Mouse (Mus musculus) midbrain, embryonic 13.5 days (tissue): Measurements from ENCODE around the gene Zfp72. TPM values are rescaled to one million over a fixed set of nuclear protein-coding genes. Genes with fewer than 3 reads are reported as not detected.

ENCODE experiments used
- ATAC-seq: fragments of 200-750 bp; cut with Nextera tagmentation; 2 replicates; pipeline ENCODE4 v1.8.0; 2017; ENCODE audit warnings: mild to moderate bottlenecking, moderate TSS enrichment, moderate library complexity
- H3K27ac ChIP-seq: fragments of 300-500 bp; sonication (generic); 2 replicates; pipeline ENCODE4 v1.5.1; 2015; ENCODE audit warnings: inconsistent platforms, mild to moderate bottlenecking, moderate library complexity
- H3K27me3 ChIP-seq: fragments of 300-500 bp; sonication (generic); 2 replicates; pipeline ENCODE4 v1.6.1; 2015; ENCODE audit warnings: mild to moderate bottlenecking, inconsistent platforms
- H3K36me3 ChIP-seq: fragments of 300-500 bp; sonication (generic); 2 replicates; pipeline ENCODE4 v1.6.1; 2015; ENCODE audit warnings: mild to moderate bottlenecking, inconsistent platforms
- H3K4me1 ChIP-seq: fragments of 300-500 bp; sonication (generic); replicated peaks from 2 replicates; pipeline ENCODE4 v1.6.1; 2015; ENCODE audit warnings: inconsistent platforms
- H3K4me2 ChIP-seq: fragments of 300-500 bp; sonication (generic); replicated peaks from 2 replicates; pipeline ENCODE4 v1.6.1; 2015; ENCODE audit warnings: moderate library complexity, mild to moderate bottlenecking, inconsistent platforms
- H3K4me3 ChIP-seq: fragments of 300-500 bp; sonication (generic); replicated peaks from 2 replicates; pipeline ENCODE4 v1.5.1; 2015; ENCODE audit warnings: mild to moderate bottlenecking, inconsistent platforms
- H3K9ac ChIP-seq: fragments of 300-500 bp; sonication (generic); replicated peaks from 2 replicates; pipeline ENCODE4 v1.6.1; 2015; ENCODE audit warnings: mild to moderate bottlenecking, inconsistent platforms
- H3K9me3 ChIP-seq: fragments of 300-500 bp; sonication (generic); 2 replicates; pipeline ENCODE4 v1.6.1; 2016; ENCODE audit warnings: mild to moderate bottlenecking, inconsistent platforms
- WGBS: fragments of 180-500 bp; shearing (Covaris S2); methylation state at CpG from one replicate; pipeline ENCODE4 v1.1.7; 2015; 5-methylcytosine and 5-hydroxymethylcytosine counted together
- polyA plus RNA-seq: library from polyadenylated mRNA; unstranded; fragments of >200 nt; fragmentation: Nextera tagmentation; extraction: Ambion mirVana; gene quantifications from 2 replicates; pipeline ENCODE4 v1.2.1, GENCODE M21; 2015

The Zfp72 gene
- polyA plus RNA-seq: 4.2 and 6.2 TPM in 2 replicates

GRCm38 (mm10) chr13:74390371-74390990, at the start of gene Zfp72:
Gene Zfp72, minus strand, starts transcription at chr13:74390836.
- Histone ChIP-seq H3K36me3 (no peaks in the 10 kb centered on the region), H3K9ac (peak within 1 kb of the TSS; percentile 67), H3K27ac (no peak within 1 kb of the TSS), H3K4me2 (peak within 1 kb of the TSS; percentile 53), H3K4me3 (peak within 1 kb of the TSS; percentile 62), H3K4me1 (peaks cover 8% of the 10 kb centered on the region; the same call in 1 of the 2 replicates), H3K27me3 (no peaks in the 10 kb centered on the region), H3K9me3 (no peaks in the 10 kb centered on the region)
- WGBS: under 1% methylated on average over 14 of the region's 14 CpGs
- peak; percentile 93 for ATAC-seq

DNA sequence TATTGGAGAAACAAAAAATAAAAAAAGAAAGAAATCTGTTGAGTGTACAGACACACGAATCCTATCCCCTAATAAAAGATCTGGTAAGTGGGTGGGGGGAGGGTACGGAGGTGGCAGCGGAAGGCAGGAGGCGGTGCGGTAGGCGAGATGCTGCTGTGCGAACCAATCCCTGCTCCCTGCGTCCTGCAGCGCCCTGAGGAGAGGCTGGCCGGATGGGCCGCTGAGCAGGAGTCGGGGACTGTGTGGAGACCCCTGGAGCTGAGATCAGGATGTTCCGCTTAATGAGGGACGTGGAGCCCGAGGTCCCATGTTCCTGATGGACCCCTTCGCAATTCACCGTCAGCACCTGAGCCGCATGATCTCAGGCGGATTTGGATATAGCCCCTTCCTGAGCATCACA, 49.3 kb upstream of the Zfp72 start:
- H3K9me3 ChIP-seq: peaks cover 44% of the 10 kb centered on the region
- 30% methylated on average over 19 of the region's 19 CpGs for WGBS
- peaks cover 40% of the 10 kb centered on the region for H3K36me3 ChIP-seq
- ATAC-seq: no peak; the same call in 1 of the 2 replicates
- no peak overlapping the region for H3K27ac ChIP-seq
- H3K9ac ChIP-seq: no peak overlapping the region
- H3K4me3 ChIP-seq: no peak overlapping the region
- H3K4me1 ChIP-seq: no peaks in the 10 kb centered on the region
- no peak overlapping the region for H3K4me2 ChIP-seq
- no peaks in the 10 kb centered on the region for H3K27me3 ChIP-seq

GRCm38 (mm10) chr13:74399298-74399839, 8.7 kb upstream of the Zfp72 start, which contains the start of gene Ftl1-ps1:
Gene Ftl1-ps1, plus strand, starts transcription at chr13:74399694.
- no peaks in the 10 kb centered on the region for H3K9me3 ChIP-seq
- WGBS: 10% methylated on average over 11 of the region's 11 CpGs
- H3K9ac ChIP-seq: no peak within 1 kb of the TSS
- H3K27me3 ChIP-seq: no peaks in the 10 kb centered on the region
- H3K4me3 ChIP-seq: no peak within 1 kb of the TSS
- 0 out of 2 replicates have a peak within 1 kb of the TSS, but pooled peaks have one; percentile 17 for H3K4me2 ChIP-seq
- H3K36me3 ChIP-seq: no peaks in the 10 kb centered on the region
- no peak for ATAC-seq
- no peaks in the 10 kb centered on the region for H3K4me1 ChIP-seq
- H3K27ac ChIP-seq: no peak within 1 kb of the TSS

GRCm38 (mm10) chr13:74391156-74391555, 520 bp upstream of the Zfp72 start:
- Histone ChIP-seq H3K4me2 (no peak overlapping the region), H3K4me3 (no peak overlapping the region), H3K27me3 (no peaks in the 10 kb centered on the region), H3K27ac (no peak overlapping the region), H3K36me3 (no peaks in the 10 kb centered on the region), H3K4me1 (peaks cover 8% of the 10 kb centered on the region; the same call in 1 of the 2 replicates), H3K9me3 (no peaks in the 10 kb centered on the region), H3K9ac (no peak overlapping the region)
- WGBS: 77% methylated on average over 2 of the region's 2 CpGs
- ATAC-seq: peak; percentile 35

DNA sequence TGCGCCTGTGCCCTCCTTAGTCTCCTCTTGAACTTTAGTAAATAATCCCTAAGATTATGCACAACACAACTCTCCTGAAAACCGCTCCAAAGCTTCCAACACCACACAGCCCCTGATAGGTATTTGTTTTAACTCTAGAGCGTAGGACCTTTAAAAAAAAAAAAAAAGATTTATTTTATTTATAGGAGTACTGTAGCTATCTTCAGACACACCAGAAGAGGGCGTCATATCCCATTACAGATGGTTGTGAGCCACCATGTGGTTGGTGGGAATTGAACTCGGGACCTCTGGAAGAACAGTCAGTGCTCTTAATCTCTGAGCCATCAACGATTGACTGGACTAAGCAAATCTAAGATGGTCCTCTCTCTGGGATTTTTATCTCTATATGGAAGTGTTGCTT, 906 bp downstream of the Zfp72 start:
- peak overlapping the region; percentile 62 for H3K4me3 ChIP-seq
- peak; percentile 16; the same call in 1 of the 2 replicates for ATAC-seq
- H3K27ac ChIP-seq: no peak overlapping the region
- no peaks in the 10 kb centered on the region for H3K36me3 ChIP-seq
- WGBS: 74% methylated on average over 6 of the region's 6 CpGs
- H3K4me2 ChIP-seq: peak overlapping the region; percentile 53
- peaks cover 8% of the 10 kb centered on the region; the same call in 1 of the 2 replicates for H3K4me1 ChIP-seq
- H3K27me3 ChIP-seq: no peaks in the 10 kb centered on the region
- H3K9me3 ChIP-seq: no peaks in the 10 kb centered on the region
- no peak overlapping the region for H3K9ac ChIP-seq

GRCm38 (mm10) chr13:74382289-74382688, 8.3 kb downstream of the Zfp72 start:
- Histone ChIP-seq H3K4me1 (no peaks in the 10 kb centered on the region), H3K9ac (no peak overlapping the region), H3K36me3 (no peaks in the 10 kb centered on the region), H3K27me3 (no peaks in the 10 kb centered on the region), H3K27ac (no peak overlapping the region), H3K9me3 (no peaks in the 10 kb centered on the region), H3K4me3 (no peak overlapping the region), H3K4me2 (no peak overlapping the region)
- WGBS: 70% methylated on average over 3 of the region's 3 CpGs
- no peak for ATAC-seq

DNA sequence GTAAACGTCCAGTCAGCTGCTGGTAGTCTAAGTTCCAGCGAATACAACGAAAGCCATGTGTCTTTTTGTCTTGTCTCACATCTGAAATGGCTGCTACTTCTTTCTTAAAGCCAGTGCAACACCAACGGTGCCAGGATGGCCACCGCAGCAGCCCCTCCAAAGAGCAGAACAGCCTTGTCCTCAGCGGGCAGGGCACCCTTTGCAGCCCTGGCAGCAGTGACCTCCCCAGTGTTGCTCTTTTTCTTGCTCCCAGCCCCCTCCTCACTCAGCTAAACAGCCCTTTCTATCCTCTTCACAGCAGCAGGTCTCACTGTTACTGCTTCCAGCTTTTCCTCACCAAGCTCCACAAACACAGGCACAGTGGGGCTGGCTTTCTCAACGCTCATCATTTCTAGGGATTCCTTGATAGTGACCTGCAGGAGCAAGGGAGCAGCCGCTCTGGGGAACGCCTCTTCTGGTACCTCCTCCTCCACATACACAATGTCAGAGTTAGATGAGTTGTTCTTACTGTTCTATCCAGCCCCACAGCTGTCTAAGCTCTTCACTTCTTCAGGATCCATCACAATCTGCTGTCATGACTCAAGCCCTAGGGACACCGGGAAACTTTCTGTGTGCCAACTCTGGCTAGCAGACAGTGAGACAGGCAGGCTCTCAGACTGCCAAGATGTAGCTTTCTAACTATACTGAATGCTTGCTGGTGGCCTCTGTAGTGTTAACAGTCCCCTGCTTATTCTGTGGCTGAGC, 8.9 kb downstream of the Zfp72 start:
- H3K36me3 ChIP-seq: no peaks in the 10 kb centered on the region
- no peak for ATAC-seq
- no peaks in the 10 kb centered on the region for H3K4me1 ChIP-seq
- no peak overlapping the region for H3K4me3 ChIP-seq
- no peak overlapping the region for H3K9ac ChIP-seq
- 83% methylated on average over 10 of the region's 10 CpGs for WGBS
- H3K27me3 ChIP-seq: no peaks in the 10 kb centered on the region
- H3K4me2 ChIP-seq: no peak overlapping the region
- H3K9me3 ChIP-seq: no peaks in the 10 kb centered on the region
- H3K27ac ChIP-seq: no peak overlapping the region

- H3K4me3 ChIP-seq: no peak within 1 kb of the TSS
- H3K9ac ChIP-seq: no peak within 1 kb of the TSS
- no peak within 1 kb of the TSS for H3K27ac ChIP-seq
- H3K36me3 ChIP-seq: peaks cover 38% of the 10 kb centered on the region
- no peaks in the 10 kb centered on the region for H3K27me3 ChIP-seq
- no peaks in the 10 kb centered on the region for H3K4me1 ChIP-seq
- H3K9me3 ChIP-seq: no peaks in the 10 kb centered on the region
- 91% methylated on average over 8 of the region's 8 CpGs for WGBS
- no peak within 1 kb of the TSS for H3K4me2 ChIP-seq
- no peak for ATAC-seq
Observed at GRCm38 (mm10) chr13:74363859-74364235, 26.8 kb downstream of the Zfp72 start, which contains the start of gene Lrrc14b. Gene Lrrc14b, minus strand, starts transcription at chr13:74364005.

DNA sequence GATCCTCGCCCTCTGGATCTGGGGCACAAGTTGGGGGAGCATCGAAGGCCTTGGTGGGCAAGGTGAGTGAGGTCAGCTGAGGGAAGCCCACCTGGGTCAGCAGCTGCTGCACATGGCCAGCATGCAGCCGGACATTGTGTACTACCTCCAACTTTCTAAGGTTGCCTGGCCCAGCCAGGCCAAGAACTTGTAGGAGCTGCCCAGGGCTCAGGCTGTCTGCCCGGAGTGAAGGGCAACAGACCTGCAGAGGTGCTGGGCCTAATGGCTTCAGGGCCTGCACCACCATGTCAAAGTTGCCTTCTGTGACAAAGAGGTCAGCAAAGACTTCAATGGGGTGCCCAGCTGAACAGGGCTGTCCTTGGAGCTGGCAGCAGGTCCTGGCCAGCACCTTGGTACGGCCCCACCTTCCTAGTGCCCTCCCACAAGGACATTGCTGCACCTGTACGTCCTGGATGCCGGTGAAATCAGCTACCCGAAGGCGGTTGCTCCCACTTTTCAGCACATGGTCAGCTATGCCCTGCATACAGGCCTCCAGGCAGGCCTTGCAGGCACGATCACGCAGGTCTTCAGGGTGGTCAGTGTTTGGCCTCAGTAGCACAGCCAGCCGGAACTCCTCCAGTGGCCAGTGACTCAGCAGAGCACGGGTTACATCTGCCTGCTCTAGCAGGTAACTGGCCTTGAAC, 27.3 kb downstream of the Zfp72 start:
- ATAC-seq: no peak
- Histone ChIP-seq H3K4me3 (no peak overlapping the region), H3K27ac (no peak overlapping the region), H3K4me2 (no peak overlapping the region), H3K4me1 (no peaks in the 10 kb centered on the region), H3K36me3 (peaks cover 43% of the 10 kb centered on the region), H3K9me3 (no peaks in the 10 kb centered on the region), H3K9ac (no peak overlapping the region), H3K27me3 (no peaks in the 10 kb centered on the region)
- 90% methylated on average over 13 of the region's 13 CpGs for WGBS

- WGBS: 78% methylated on average over 2 of the region's 2 CpGs
- H3K27me3 ChIP-seq: no peaks in the 10 kb centered on the region
- no peak overlapping the region for H3K9ac ChIP-seq
- no peak for ATAC-seq
- no peak overlapping the region for H3K27ac ChIP-seq
- H3K9me3 ChIP-seq: no peaks in the 10 kb centered on the region
- H3K4me3 ChIP-seq: no peak overlapping the region
- H3K36me3 ChIP-seq: peaks cover 48% of the 10 kb centered on the region
- no peak overlapping the region for H3K4me2 ChIP-seq
- H3K4me1 ChIP-seq: no peaks in the 10 kb centered on the region
Observed at GRCm38 (mm10) chr13:74362218-74362617, 28.4 kb downstream of the Zfp72 start.

GRCm38 (mm10) chr13:74356491-74356890, 34.1 kb downstream of the Zfp72 start:
- 97% methylated on average over 13 of the region's 13 CpGs for WGBS
- Histone ChIP-seq H3K27ac (no peak overlapping the region), H3K4me3 (no peak overlapping the region), H3K9ac (no peak overlapping the region), H3K27me3 (no peaks in the 10 kb centered on the region), H3K4me1 (0 out of 2 replicates have a peak, but pooled peaks cover 3% of the 10 kb centered on the region), H3K36me3 (peaks cover 56% of the 10 kb centered on the region), H3K4me2 (no peak overlapping the region), H3K9me3 (no peaks in the 10 kb centered on the region)
- no peak for ATAC-seq
